Mouse (Mus musculus) thymus, adult 2 months (tissue): Measurements from ENCODE around the gene Apbb2.

Experiments
- CTCF ChIP-seq: fragments of 200-500 bp; IDR thresholded peaks from 2 replicates; pipeline ENCODE4 v1.5.1; 2012; ENCODE audit warnings: mild to moderate bottlenecking, control low read depth, low read length, moderate library complexity, borderline replicate concordance; ENCODE audit not compliant: control insufficient read depth, poor library complexity, insufficient read depth; ENCODE audit errors: extremely low read depth
- POLR2A ChIP-seq: fragments of 200-500 bp; IDR thresholded peaks from 2 replicates; pipeline ENCODE4 v1.6.1; 2012; ENCODE audit warnings: mild to moderate bottlenecking, low read length, control low read depth, moderate library complexity; ENCODE audit not compliant: control insufficient read depth, poor library complexity, insufficient read depth; ENCODE audit errors: extremely low read depth

DNA sequence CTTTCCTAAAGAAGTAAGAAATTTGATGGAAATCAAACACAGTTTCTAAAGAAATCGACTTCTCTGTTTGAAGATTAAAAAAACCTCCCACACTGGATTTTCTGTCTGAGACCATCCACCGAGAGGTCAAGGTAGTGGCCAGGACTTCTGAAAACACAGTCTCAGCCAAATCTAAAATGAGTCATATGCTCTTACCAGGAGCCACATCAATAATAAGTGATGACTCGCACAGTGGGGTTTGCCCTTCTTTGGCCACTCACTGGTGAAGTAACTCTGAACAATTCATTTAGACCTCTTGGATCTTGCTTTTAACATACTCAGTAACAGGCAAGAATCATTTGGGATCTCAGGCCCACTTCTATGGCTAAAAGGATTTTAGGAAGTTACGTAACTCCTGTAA is 23.6 kb upstream of the Apbb2 start:
- TF ChIP-seq CTCF (no peak), POLR2A (no peak)
